Mouse (Mus musculus): Measurements from ENCODE around the gene Gmpr2.

GRCm38 (mm10) chr14:55656935-55657334 is 14.8 kb upstream of the Gmpr2 start:
- TF ChIP-seq CTCF (IDR thresholded peaks at IDR 0.05; ENCODE audit: extremely low read depth, insufficient read depth, low read length) (no peak), POLR2A (IDR thresholded peaks at IDR 0.05; ENCODE audit: extremely low read depth, insufficient read depth, low read length) (no peak)

Data from cortical plate, adult 2 months (tissue).